Mouse (Mus musculus): ENCODE results near the gene Nom1.

DNA sequence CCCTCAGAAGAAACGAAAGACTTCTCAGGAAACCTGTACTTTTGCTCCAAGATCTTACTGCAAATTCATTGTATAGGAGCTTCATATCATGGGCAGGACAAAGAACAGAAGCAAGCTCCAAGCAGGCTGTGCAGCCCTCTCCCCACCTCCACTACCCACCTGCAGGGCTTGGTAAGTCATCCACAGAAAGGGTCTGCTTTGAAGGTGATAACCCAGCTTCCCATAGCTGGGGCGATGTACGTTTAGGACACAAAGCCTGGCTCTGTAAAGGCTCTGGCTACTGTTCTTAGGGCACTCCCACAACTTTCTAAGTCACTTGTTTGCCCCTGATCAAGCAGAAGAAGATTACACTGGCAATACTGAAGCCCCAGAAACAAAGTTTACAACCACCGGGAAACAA, 49.3 kb downstream of the Nom1 start:
- TF ChIP-seq POLR2A (IDR thresholded peaks at IDR 0.05; ENCODE audit: insufficient read depth, low read length) (no peak), CTCF (IDR thresholded peaks at IDR 0.05; ENCODE audit: low read depth, low read length) (no peak)

Measured in ES-Bruce4 (cell line).